Mouse (Mus musculus): ENCODE data around the gene Galnt15.

The Galnt15 gene

GRCm38 (mm10) chr14:32028681-32029091 lies at the start of gene Galnt15:
TSS of gene Galnt15 (plus strand) at chr14:32028989.
- DNase-seq (ENCODE audit: low read depth, low spot score), result no peak

DNA sequence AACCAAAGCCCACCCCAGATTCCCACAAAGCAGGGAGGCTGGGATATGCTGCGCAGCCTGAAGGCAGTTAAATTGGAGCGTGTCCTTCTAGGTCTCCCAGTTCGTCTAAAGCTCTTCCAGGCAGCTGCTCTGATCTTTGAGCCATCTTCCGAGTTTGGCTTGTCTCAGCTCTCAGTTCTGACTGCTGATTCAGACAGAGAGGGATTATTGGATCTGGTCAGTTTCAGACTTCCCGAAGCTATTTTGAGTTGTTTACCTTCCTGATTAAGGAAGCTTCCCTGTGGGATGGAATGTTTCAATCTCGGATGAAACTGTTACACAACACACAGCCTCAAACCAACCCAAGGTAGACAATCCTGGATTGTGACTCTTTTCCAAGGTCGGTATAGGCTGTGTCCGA lies 34.8 kb upstream of the Galnt15 start:
- DNase-seq (ENCODE audit: low read depth, low spot score), result no peak

DNA sequence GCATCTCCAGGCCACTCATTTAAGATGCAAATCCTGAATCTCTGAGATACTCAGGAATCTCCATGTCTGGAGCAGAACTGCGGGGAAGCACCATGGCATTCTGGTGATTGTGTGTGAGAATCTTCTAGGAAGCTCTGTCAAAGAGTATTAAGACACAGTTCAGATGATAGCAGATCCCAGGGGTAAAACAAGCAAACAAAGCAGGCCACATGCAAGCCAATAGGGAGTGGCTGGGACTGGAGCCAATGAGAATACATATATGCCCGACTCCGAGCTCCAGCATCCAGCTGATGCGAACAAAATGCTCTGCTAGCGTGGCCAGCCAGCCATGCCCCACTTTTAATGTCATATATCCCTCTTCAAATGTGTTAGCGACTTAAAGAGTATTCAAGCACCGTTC lies 27.8 kb upstream of the Galnt15 start:
- DNase-seq (ENCODE audit: low read depth, low spot score), result no peak

DNA sequence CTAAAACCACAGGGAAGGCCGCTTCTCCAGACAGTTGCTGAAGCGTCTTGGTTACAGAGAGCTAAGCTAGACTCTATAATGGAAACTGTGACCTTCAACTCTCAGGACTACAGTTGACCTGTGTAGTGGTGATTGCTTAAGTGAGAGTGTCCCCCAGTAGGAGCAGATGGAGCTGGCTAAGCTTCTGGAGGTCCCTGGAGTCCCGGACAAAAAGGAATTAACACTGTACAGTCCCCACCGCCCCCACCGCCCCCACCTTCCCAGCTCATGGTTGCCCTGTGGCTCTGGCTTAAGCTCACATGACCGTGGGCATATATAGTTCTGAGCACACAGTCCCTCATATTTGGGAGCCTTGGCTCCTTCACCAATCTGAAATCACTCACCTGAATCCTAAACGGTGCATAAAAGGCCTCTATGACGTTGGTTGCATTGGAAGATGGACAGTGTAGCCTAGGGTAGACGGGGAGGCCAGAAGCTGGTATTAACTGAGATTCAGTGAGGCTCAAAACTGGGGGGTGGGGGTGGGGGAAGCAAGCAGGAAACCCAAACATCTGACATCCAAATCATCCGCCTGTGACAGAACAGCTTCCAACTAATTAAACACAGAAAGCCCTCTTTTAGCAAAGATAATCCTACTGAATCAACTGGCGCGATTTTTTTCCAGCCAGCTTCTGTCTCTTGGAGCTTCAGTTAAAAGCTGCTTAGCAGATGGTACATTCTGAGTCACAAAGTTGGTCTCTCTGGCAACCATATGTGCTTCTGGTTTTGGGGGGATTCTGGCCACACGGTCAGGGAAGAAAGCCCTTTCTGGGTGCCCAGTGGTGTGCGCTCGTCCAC lies 26.1 kb upstream of the Galnt15 start:
- DNase-seq (ENCODE audit: low read depth, low spot score), result no peak

DNA sequence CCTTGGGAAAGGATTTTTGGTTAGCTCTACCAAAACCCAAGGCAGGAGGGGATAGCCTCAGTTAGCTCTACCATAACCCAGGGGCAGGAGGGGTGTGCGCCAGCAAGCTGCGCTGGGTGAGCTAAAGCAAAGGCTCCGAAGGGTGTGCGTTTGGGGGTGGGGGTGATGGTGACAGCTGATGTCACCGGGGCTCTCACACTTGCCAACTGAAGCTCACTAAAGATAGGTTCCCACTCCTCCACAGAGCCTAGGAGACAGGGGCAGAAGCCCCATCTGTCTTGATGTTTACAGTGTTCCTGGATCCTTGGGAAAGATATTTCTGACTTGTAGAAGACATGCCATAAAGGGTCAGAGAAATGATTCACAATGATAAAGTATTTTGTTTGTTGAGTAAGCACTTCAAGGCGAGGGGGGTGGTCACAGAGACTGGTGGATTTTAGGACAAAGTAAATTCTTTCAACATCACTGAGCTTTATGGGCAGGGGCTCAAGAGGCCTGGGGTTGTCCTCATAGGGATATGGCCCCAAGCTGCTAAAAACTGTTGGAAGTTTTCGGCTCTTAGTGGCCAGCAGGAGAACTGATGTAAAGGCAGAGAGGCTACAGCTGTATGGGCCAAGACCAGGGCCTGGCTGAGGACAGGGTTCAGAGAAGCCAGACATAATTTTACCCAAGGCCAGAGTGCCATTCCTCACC lies 24.7 kb upstream of the Galnt15 start:
- no peak for DNase-seq (ENCODE audit: low read depth, low spot score)

DNA sequence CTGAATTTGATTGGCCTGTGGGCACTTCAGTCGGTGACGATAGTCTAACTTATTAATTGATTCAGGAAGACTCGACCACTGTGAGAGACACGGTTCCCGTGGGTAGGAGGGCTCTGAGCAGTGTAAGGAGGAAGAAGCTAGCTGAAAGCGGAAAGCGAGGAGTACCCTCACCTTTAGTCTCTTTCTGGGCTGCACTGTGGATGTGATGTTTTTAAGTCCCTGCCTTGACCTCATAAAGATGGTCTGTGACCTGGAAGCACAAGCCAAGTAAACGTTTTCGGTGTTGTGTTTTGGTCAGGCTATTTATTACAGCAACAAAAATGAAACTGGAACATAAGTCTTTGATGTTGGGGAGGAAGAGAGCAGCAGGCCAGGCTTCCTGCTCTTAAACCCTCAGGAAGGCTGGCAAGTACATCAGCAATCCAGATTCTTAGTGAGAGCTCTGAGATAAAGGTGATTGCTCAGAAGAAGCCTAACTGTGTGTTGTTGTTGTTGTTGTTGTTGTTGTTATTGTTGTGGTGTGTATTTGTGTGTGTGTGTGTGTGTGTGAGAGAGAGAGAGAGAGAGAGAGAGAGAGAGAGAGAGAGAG lies 23.0 kb upstream of the Galnt15 start:
- DNase-seq (ENCODE audit: low read depth, low spot score), result no peak

- no peak for DNase-seq (ENCODE audit: low read depth, low spot score)
Measured at GRCm38 (mm10) chr14:32007654-32008335, 21.0 kb upstream of the Galnt15 start.

DNA sequence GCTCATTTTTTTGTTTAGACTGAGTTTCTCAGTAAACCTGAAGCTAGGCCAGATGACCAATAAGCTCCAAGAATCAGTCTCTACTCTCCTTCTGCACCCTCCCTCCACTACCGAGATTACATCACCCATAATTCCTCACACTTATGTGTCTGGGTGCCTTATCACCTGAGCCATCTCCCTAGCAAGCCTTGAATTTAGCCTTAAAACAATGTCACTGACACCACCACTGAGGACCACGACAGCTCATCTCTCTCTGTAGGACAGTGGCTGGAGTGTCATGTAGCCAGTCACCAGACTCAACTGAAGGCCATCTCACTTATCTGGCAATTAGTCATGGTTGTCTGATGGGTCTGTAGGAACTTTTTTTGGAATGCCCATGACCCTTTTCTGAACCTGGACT lies 19.1 kb upstream of the Galnt15 start:
- DNase-seq (ENCODE audit: low read depth, low spot score), result no peak

DNA sequence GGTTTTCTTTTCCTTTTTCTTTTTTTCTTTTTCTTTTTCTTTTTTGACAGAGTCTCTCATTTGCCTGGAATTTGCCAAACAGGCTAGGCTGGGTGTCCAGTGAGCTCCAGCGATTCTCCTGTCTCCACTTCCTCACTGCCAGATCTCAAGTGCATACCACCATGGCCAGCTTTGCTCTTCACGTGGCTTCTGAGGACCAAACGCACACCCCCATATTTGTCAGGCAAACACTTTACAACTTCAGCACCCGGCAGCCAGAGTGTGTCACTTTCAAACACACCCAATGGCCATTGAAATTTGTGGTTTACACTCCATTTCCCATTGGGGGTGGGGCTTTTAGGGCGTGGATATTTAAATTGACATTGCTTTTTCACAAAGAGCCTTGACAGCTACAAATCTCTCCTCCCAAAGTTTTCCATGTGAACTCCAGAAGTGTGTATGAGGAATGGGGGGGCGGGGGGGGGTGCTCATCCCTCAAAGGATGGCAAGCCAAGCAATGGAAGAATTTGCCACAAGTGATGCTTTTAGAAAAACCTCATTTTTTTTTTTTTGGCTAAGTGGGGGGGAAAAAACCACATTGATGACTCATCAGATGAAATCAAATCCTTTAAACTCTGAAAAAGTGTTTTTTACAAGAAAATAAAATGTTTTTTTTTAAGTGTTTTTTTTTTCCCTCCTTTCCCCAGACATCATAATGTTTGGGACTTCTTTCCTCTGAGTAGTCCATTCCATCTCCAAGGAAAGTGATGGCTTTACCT lies 17.1 kb upstream of the Galnt15 start:
- DNase-seq (ENCODE audit: low read depth, low spot score), result peak; percentile 19

DNA sequence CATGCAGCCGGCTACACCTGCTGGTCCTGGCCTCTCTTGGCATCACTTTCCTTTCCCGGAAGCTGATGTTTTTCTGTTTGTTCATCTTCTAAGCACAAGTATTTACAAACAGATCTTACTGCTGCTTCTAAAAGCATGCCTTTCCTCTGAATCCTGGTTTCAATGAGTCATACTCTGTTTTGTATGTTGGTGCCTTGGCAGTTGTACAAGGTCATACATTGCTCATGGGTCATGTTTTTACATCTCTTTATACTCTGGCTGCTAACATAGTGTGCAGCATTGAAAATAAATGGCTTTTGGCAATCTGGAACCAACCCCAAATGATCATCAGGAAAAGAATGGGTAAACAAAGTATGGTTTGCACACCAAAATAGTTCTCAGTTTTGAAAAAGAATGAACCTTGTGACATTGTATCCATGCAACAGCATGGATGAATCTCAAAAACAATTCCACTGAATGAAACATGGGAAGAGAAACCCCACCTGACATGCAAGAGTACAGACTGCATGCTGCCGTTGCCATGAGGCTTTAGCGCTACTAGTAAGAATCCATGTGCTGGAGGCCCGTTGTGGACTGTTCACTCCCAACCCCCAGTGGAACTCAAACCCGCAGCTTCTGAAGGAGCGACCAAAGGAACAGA lies 13.5 kb upstream of the Galnt15 start:
- no peak for DNase-seq (ENCODE audit: low read depth, low spot score)

- DNase-seq (ENCODE audit: low read depth, low spot score), result no peak
Measured at GRCm38 (mm10) chr14:32016466-32016865, 12.3 kb upstream of the Galnt15 start.

DNA sequence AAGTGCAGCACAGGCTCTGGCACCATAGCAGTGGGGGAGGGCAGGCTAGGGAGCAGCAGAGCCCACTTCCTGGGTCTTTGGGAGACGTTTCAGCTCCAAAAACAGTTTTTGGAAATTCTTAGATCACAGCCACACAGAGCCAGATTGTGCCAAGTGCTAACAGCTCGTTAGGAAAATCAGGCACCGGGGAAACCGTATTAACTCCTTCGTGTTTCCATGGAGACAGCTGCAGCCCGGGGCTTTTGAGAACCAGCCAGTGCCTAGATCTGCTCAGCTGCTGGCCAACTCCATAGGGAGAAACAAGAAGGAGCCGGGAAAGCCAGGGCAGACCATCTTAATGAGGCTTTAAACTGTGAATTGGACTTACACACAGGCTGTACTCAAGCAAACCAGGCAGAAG lies 11.9 kb upstream of the Galnt15 start:
- DNase-seq (ENCODE audit: low read depth, low spot score), result peak; percentile 40

DNA sequence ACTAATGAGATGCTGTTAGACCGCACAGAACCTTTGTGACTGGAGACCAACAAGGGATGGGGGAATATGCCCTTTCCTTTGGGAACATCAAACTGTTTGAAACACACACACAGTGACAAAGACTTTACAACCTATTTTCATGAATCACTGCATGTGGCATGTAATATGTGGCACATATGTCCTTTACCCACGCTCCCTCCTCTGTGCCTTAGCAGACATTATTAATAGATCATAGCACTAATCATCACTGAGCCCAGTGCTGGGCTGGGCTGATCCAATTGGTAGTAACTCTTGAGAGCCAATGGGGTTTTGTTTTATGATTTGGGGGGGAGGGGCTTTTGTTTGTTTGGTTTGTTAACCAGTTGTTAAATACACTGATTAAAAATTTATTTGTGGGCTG lies 11.3 kb upstream of the Galnt15 start:
- no peak for DNase-seq (ENCODE audit: low read depth, low spot score)

- DNase-seq (ENCODE audit: low read depth, low spot score), result no peak
Measured at GRCm38 (mm10) chr14:32019091-32019490, 9.7 kb upstream of the Galnt15 start.

DNA sequence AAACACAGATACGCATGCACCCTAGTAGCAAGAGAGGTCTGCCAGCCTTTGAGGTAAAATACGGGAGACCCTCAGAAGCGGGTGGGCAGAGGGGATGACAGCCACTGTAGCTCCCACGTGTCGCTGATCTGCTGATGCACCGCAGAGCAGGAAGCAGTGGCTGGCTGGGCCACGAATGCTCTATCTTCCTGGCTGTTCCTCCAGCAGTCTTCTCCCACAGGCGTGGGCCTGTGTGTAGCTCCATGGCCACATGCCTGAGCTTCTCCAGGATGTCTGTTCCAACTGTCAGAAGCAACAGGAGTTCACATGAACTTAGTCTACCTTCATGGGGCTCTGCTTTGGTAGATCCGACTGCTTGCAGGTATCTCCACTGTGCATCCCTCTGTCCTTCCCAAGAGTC lies 6.8 kb upstream of the Galnt15 start:
- no peak for DNase-seq (ENCODE audit: low read depth, low spot score)

- peak; percentile 91 for DNase-seq (ENCODE audit: low read depth, low spot score)
Measured at GRCm38 (mm10) chr14:32022450-32022849, 6.3 kb upstream of the Galnt15 start.

- no peak for DNase-seq (ENCODE audit: low read depth, low spot score)
Measured at GRCm38 (mm10) chr14:32023891-32024290, 4.9 kb upstream of the Galnt15 start.

GRCm38 (mm10) chr14:32027218-32027617 lies 1.6 kb upstream of the Galnt15 start:
- DNase-seq (ENCODE audit: low read depth, low spot score), result peak; percentile 17

DNA sequence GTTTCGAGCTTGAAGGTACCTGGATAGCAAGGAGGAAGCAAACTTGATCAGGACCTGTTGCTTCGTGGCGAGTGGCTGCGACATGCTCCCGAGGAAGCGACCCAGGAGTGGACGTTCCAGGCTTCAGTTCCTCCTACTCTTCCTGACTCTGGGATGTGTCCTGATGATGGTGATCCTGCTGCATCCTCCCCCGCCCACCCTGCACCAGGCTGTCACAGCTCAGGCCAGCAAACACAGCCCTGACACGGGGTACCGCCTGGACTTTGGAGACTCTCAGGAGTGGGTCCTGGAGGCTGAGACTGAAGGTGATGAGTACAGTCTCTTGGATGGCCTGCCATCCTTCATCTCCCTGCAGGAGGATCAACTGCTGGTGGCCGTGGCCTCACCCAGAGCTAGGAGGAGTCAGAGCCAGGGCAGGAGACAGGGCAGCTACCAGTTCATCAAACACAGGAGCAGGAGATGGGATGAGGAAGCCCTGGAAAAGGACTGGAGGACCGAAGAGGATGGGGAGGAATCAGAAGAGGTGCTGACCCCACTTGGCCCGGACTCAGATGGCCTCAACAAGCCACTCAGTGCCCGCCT lies 713 bp downstream of the Galnt15 start:
- DNase-seq (ENCODE audit: low read depth, low spot score), result no peak

DNA sequence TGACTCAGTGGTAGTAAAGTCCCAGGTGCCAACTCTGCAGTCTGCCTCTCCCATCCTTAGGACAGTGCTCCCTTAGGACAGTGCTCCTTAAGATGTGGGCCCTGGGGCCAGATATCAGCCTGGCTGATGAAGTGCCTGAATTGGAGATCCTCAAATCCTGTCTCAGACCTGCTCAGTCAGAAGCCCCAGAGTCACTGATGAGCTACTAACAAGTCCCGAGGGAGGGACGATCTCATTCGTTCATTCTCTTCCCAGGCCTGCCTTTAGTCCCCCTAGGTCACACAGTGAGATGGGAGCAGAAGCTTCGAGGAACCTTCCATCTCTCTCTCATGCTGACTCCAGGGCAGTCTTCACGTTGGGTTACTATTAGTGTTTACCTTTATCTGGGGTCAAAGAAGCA lies 1.3 kb downstream of the Galnt15 start:
- no peak for DNase-seq (ENCODE audit: low read depth, low spot score)

- peak; percentile 82 for DNase-seq (ENCODE audit: low read depth, low spot score)
Measured at GRCm38 (mm10) chr14:32032522-32032921, 3.7 kb downstream of the Galnt15 start.

Measured in ZHBTc4 (cell line).